Mouse (Mus musculus) MEL-GATA-1-ER (cell line): ENCODE measurements around the gene Slc25a34.

Source experiments
- DNase-seq: peaks from one replicate; pipeline ENCODE4 v3.0.0-alpha.2; 2012; ENCODE audit warnings: low read depth; ENCODE audit errors: extremely low read depth

The Slc25a34 gene

GRCm38 (mm10) chr4:141643118-141643855 lies 19.7 kb upstream of the Slc25a34 start:
- DNase-seq: no peak

- DNase-seq: no peak
Measured at GRCm38 (mm10) chr4:141641961-141642811, 18.6 kb upstream of the Slc25a34 start.

GRCm38 (mm10) chr4:141641353-141641771 lies 17.7 kb upstream of the Slc25a34 start:
- DNase-seq: no peak

GRCm38 (mm10) chr4:141639474-141639873 lies 15.9 kb upstream of the Slc25a34 start:
- DNase-seq: no peak

GRCm38 (mm10) chr4:141636693-141637092 lies 13.1 kb upstream of the Slc25a34 start:
- DNase-seq: no peak

GRCm38 (mm10) chr4:141635991-141636390 lies 12.4 kb upstream of the Slc25a34 start:
- DNase-seq: no peak

GRCm38 (mm10) chr4:141632111-141632873 lies 8.7 kb upstream of the Slc25a34 start:
- DNase-seq: no peak

- DNase-seq: no peak
Measured at GRCm38 (mm10) chr4:141631250-141631649, 7.6 kb upstream of the Slc25a34 start.

- no peak for DNase-seq
Measured at GRCm38 (mm10) chr4:141630021-141630420, 6.4 kb upstream of the Slc25a34 start.

- no peak for DNase-seq
Measured at GRCm38 (mm10) chr4:141628661-141629060, 5.0 kb upstream of the Slc25a34 start.

GRCm38 (mm10) chr4:141627502-141627901 lies 3.9 kb upstream of the Slc25a34 start:
- no peak for DNase-seq

GRCm38 (mm10) chr4:141625774-141626550 lies 2.3 kb upstream of the Slc25a34 start:
- DNase-seq: no peak

GRCm38 (mm10) chr4:141624983-141625773 lies 1.6 kb upstream of the Slc25a34 start:
- DNase-seq: no peak

GRCm38 (mm10) chr4:141624134-141624533 lies 513 bp upstream of the Slc25a34 start:
- no peak for DNase-seq

- no peak for DNase-seq
Measured at GRCm38 (mm10) chr4:141623037-141623436, 584 bp downstream of the Slc25a34 start.

GRCm38 (mm10) chr4:141622580-141622979 lies 1.0 kb downstream of the Slc25a34 start:
- DNase-seq: no peak

- no peak for DNase-seq
Measured at GRCm38 (mm10) chr4:141622091-141622490, 1.5 kb downstream of the Slc25a34 start.

GRCm38 (mm10) chr4:141621297-141621696 lies 2.3 kb downstream of the Slc25a34 start:
- no peak for DNase-seq

- DNase-seq: no peak
Measured at GRCm38 (mm10) chr4:141619299-141619883, 4.2 kb downstream of the Slc25a34 start.
